Mouse (Mus musculus) gastrocnemius, postnatal 14 days (tissue): ENCODE measurements at regions not wholly inside any gene's neighbourhood (a gene's known extent, or its start where the extent isn't known, plus 50 kb on each side); places are given as distances from the start of the nearest gene placed in this dataset.
"Not testable (repeated sequence)": the region's sequence is repeated elsewhere in the genome, so short reads cannot be mapped to it uniquely, and the experiment has no call there.

Experiments
- DNase-seq: peaks from one replicate; pipeline ENCODE4 v3.0.0; 2021; ENCODE audit warnings: mixed read lengths
- intact Hi-C: fragments of 180-260 bp; cut with DNase I; formaldehyde crosslinking; loops from one replicate; pipeline ENCODE4 v1.15.1; 2025; ENCODE audit warnings: low total_unique reads

- DNase-seq: no peak
- intact Hi-C loops: no loop called here
These were observed 212.1 kb downstream of the Adgrg6 start for GRCm38 (mm10) chr10:14333344-14333743.

DNA sequence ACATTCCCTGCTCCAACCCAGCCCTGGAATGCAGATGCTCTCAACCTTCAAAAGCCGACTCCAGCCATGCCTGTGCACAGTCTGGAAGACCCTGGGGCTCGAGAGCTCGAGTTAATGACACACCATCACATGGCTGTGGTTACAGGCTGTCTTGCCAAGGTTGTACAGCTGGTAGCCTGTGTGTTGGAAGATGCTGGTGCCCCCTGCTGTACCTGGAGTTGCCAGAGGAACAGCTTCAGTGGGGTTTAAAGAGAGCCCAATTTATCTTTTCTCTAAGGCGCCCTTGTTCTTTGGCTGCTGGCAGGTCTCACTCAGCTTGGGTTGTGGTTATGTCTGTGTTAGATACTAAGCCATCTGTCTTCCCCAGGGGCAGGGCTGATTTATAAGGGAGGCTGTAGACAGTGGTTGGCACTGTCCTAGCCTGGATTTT is 212.8 kb downstream of the Adgrg6 start:
- intact Hi-C loops: no loop called here
- DNase-seq: peak; percentile 18

DNA sequence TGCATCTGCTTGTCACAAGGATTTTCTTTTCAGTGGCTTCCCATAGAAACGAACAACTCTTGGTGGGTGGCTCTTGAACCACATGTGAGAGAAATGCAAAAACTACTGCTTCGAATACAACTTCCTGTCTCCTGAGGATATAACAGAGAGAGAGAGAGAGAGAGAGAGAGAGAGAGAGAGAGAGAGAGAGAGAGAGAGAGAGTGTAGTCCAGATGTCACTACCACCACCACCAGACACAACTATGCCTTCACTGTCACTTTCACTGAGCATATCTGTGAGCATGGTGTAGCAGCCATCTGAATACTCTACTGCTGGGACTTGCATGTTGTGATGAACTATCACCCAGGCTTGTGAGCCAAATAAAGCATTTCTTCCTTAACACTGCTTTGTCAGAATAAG is 216.6 kb downstream of the Adgrg6 start:
- intact Hi-C loops: no loop called here
- DNase-seq: no peak

- DNase-seq: no peak
- intact Hi-C loops: no loop called here
These were observed 219.2 kb downstream of the Adgrg6 start for GRCm38 (mm10) chr10:14326229-14326628.

DNA sequence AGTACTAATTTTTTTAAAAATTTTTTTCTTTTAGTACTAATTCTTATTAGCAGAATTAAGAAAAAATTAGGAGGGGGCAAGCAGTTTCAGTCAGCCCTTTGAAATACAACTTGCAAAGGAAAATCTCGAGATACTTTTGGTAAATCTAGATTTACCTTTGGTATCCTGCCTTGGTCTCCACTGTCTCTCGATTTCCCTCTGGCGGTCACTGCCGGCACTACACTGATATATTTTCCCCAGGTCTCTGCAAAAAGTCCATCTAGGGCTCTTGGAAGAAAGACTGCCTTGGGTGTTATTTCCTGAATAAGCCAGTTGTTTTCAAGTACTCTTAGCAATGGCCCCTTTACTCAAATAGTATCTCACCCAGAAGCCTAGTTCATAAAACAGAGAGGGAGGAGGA is 224.0 kb downstream of the Adgrg6 start:
- DNase-seq: peak; percentile 70
- intact Hi-C loops: no loop called here

- DNase-seq: no peak
- intact Hi-C loops: loop anchor here (10.0 kb wide), 1 partner anchor 750 kb away; no protein-coding TSS in a partner anchor
These were observed 230.2 kb downstream of the Adgrg6 start for GRCm38 (mm10) chr10:14315232-14315631.

DNA sequence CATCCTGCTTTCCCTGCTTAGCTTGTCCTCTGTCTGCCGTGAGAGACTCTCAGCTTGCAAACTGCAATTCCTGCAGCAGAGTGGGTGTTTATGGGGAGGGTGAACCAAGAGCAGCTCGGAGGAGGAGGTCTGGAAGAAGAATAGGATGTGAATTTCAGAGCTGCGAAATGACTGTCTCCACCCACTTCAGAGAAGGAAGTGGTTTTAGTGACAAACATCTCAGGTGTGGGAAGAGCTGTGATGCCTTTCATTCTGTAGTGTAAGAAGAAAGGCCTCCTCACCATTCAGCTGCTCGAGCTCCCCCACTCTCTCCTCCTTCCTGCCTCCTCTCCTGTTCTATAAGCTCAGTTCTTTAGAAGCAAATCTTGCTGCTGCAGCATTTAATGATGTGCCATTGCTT is 230.9 kb downstream of the Adgrg6 start:
- intact Hi-C loops: loop anchor here (10.0 kb wide), 1 partner anchor 750 kb away; no protein-coding TSS in a partner anchor
- DNase-seq: no peak

GRCm38 (mm10) chr10:14314004-14314581 is 231.4 kb downstream of the Adgrg6 start:
- intact Hi-C loops: loop anchor here (10.0 kb wide), 1 partner anchor 749 kb away; no protein-coding TSS in a partner anchor
- DNase-seq: no peak

GRCm38 (mm10) chr10:14312959-14313358 is 232.5 kb downstream of the Adgrg6 start:
- intact Hi-C loops: loop anchor here (10.0 kb wide), 1 partner anchor 748 kb away; no protein-coding TSS in a partner anchor
- DNase-seq: no peak

- no peak for DNase-seq
- intact Hi-C loops: loop anchor here (10.0 kb wide), 1 partner anchor 747 kb away; no protein-coding TSS in a partner anchor
These were observed 233.5 kb downstream of the Adgrg6 start for GRCm38 (mm10) chr10:14311962-14312361.

DNA sequence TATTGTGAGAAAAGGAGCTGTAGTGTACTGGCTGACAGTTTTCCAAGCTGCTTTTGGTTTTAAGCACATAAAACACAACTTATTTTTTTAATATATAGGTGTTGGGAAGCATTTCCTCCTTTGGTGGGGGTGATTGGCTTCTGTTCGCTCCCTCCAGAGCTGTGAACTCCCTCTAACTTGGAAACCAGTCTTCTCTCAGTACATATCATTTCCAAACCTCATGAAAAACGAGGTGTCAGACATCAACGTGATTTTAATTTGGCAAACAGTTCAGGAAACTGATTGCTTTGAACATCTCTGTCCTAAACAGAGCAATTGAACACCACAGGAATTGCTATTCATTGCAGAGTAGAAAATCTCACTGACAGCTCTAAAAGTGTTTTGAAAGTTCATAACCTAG is 238.6 kb downstream of the Adgrg6 start:
- DNase-seq: no peak
- intact Hi-C loops: no loop called here

DNA sequence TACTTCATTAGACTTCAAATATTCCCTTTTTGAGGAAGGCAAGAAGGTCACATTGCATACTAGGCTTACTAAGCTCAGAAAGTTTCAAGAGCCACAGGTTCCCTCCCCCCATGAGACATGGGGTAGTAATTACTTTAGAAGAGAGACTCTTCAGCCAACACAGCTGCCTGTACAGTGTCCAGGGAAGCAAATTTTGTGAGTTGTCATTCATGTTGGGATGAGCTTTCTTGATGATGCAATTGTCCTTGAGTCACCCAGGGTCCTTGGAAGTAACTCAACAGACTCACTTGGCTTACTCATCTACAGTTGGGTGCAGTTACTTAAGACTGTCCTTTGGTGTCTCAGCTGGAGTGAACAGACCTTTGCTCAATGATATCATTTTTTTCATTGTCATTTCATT is 242.0 kb downstream of the Adgrg6 start:
- intact Hi-C loops: no loop called here
- peak; percentile 14 for DNase-seq

DNA sequence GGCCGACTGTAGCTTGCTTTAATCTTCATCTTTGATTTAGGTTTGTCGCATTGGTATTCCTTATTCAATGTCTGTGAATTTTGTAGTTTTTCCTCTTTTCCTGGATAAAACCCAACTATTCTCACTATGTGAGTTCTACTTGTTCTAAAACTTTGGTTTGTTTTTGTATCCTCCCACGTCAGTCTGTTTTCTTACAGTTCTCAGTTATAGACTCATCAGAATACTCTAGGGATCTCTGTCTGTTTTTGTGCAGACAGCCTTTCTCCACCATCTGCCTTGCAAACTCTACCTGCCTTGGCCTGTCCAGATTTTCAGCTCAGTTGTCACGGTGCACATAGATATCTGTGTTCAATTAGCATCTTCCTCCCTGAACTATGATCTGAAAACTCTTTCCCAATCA is 249.3 kb downstream of the Adgrg6 start:
- intact Hi-C loops: no loop called here
- DNase-seq: no peak

DNA sequence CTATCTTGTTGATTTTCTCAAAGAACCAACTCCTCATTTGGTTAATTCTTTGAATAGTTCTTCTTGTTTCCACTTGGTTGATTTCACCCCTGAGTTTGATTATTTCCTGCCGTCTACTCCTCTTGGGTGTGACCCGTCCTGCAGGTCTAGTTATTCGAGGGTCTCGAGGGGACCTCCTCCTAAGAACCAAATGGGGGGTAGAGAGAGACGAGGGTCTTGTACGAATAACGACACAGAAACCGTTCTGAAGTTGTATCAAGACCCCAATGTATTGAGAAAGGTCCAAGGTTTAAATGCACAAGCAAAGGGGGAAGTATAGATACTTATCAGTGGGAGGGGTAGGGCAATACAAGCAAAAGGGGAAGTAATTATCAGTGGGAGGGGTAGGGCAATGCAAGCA is 252.8 kb downstream of the Adgrg6 start:
- DNase-seq, intact Hi-C loops: not testable (repeated sequence)

- intact Hi-C loops: no loop called here
- DNase-seq: no peak
These were observed 257.9 kb downstream of the Adgrg6 start for GRCm38 (mm10) chr10:14287551-14287950.

DNA sequence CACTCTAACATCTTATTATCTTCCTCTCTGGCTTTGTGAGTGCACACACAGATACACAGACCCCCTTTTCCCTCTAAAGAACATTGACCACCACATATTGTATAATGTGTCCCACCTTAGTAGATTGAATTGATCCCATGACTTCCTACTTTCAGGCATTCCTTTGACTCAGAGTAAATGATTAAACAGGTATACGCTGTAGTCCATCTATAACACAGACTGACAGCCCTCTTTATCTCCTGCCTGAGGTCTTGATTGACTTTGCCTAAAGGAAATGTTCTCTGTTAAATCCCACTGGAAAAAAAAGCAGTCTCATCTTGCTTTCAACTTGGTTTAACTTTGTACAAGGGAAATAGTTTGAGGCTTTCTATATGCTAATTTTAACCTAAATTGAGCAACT is 268.8 kb downstream of the Adgrg6 start:
- intact Hi-C loops: no loop called here
- DNase-seq: no peak

DNA sequence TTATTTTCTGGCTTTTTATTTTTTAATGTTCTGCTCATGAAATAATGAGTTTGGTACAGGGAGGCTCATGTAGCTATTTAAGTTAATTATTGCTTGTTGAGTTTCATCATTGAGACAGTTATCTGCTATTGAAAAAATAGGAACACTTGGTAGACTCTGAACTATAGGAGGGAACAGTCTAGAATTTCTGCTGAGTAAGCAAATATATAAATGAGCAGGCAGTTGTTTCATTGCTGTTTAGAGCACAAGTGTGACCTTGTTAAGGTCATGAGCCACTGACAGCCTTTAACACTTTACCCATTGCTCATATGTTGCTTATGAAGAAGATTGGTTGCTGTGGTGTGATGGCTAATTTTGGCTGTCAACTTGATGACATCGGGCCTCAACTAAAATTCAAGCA is 270.0 kb downstream of the Adgrg6 start:
- no peak for DNase-seq
- intact Hi-C loops: no loop called here

GRCm38 (mm10) chr10:14270008-14270407 is 275.5 kb downstream of the Adgrg6 start:
- intact Hi-C loops: no loop called here
- DNase-seq: no peak

GRCm38 (mm10) chr10:14267641-14268040 is 277.8 kb downstream of the Adgrg6 start:
- intact Hi-C loops: no loop called here
- no peak for DNase-seq

GRCm38 (mm10) chr10:14239670-14240069 is 273.8 kb downstream of the Hivep2 start:
- intact Hi-C loops: no loop called here
- DNase-seq: no peak

DNA sequence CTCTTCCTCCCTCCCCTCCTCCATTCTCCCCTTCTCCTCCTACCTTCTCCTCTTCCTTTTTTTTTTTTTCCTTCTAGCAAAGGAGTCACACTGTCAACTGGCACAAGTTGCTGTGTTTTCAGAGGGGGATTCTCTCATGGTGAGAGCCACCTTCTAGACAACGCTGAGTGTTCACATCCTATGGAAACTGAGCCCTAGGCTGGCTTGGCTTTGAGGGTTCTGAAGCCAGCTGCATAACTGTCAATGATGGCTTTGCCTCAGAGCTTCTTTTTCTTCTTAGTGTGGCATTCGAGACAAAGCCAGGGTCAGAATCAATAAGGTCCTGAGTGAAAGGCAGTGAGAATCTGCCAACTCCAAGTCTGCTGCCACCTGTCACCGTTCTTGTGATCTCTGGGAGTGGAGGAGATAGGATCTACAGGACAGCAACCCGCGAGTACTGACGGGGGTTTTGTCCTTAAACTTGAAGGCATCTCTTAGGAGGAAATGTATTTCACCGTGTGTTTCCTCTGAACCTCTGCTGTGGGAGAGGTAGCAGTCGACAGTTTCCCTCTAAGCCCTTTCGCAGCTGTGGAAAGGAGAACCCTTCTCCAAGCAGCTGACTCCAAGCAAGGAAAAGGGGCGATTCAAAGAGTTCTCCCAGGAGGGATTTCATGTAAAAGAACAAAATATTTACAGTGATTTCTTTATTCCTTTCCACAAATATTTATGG is 269.2 kb downstream of the Hivep2 start:
- DNase-seq: no peak
- intact Hi-C loops: no loop called here
